Mouse (Mus musculus): ENCODE measurements around the gene Nr2e1.
A peak's percentile ranks its signal among the peaks of the same experiment; 100 is the strongest.

Nr2e1 gene

DNA sequence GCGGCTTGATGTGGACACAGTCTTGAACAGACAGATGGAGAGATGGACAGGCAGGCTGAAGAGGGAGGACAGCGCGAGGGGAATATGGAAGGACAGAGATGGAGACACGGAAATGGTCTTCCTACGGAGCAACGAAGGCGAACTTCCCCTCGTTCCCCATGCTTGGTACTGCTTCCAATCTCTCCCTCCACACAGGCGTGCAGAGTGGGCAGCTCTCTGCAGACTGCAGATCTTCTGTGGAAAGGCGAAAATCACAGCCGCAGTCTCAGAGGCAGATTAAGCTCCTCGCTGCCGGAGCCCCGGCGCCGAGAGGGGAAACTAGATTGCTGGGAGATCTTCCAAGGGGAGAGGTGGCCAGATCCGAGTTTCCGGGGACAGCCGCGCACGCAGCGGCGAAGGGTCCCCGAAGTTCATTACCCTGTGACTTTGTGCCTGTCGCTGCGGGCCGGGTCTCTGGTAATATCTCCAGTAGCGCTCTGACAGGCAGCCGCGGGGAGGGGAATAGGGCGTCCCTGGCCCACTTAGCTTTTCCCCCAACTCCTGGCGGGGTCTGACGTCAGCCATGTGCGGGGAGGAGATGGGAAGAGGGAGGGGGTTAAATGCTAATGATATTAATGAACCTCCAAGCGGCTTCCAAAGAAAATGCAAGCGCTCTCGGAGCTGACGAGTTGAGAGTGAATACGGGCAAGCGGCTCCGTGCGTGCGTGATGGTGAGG lies at the start of gene Nr2e1, which contains the start of gene Ostm1:
TSS of gene Nr2e1 (minus strand) at position 476 of the 716 bp plus-strand sequence.
TSS of gene Ostm1 (plus strand) at position 666 of the 716 bp plus-strand sequence.
- no peak for DNase-seq

DNA sequence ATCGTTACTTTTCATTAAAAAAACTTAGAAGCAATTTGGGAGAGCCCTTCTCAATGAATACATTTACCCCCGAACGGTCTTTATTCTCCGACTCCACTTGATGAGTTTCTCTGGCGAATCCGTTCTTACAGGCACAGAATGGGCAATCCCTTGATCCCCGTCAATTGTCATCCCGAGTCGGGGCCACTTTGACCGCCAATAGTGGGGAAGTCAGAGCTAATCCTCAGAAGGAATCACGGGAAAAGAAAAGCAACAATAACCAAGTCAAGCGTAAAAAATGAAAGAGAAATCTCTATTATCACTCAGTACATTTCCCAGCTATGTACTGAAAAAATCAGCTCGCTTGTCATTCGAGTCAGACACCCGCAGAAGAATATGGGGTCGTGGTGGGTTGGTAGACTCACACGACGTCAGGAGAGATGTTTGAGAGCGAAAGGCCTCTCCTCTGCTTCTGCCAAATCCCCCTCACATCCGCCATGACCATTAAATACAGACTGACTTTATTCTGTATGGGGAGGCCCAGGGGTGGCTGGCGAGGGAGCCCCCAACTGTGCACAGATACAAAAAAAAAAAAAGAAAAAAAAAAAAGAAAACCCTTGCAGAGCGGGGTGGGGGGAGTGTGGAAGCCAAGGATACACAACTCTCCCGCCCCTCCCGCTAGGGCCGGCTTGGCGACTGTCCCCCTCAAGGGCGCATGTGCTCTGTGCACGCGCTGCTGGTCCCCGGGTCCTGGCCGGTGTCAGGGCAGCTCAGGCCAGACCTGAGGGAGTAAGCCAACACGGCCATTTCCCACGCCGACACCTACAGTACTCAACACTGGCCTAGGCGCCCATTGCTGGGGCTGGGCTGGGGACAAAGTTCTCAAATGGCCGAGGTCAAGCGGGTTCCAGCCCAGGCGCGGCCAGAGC lies 49.3 kb upstream of the Nr2e1 start:
- peak; percentile 4 for DNase-seq

DNA sequence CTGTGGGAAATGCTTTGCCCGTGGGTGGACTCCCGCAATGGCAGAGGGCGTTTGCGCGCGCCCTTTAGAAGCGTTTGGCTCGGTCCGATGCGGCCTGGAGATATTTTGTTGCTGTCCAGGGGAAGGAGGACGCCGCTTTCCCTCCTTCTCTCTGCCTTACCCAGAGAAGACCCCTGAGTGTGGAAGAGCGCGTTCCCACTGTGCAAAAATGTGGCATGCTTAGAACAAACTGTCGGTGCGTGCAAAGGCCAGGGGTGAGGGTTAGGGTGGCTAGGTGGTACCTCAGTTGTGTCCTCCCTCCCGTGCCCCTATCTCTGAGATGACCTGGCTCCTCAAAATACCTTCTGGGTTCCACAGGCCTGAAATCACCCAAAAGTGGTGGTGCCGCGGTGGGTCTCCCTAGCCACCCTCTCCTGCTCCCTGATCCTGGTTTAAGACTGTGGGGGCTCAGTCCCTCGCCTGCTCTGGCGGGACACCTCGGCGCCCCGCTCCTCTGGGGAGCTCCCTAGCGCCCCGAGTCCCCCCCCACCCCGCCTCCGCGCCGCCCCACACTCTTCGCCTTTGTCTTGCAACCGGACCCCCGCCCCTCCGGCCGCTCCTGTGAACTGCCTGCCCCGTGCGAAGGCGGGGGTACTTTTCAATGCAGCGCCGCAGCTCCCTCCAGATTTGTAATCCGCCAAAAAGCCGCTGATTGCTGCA lies 48.5 kb upstream of the Nr2e1 start:
- peak; percentile 4 for DNase-seq

DNA sequence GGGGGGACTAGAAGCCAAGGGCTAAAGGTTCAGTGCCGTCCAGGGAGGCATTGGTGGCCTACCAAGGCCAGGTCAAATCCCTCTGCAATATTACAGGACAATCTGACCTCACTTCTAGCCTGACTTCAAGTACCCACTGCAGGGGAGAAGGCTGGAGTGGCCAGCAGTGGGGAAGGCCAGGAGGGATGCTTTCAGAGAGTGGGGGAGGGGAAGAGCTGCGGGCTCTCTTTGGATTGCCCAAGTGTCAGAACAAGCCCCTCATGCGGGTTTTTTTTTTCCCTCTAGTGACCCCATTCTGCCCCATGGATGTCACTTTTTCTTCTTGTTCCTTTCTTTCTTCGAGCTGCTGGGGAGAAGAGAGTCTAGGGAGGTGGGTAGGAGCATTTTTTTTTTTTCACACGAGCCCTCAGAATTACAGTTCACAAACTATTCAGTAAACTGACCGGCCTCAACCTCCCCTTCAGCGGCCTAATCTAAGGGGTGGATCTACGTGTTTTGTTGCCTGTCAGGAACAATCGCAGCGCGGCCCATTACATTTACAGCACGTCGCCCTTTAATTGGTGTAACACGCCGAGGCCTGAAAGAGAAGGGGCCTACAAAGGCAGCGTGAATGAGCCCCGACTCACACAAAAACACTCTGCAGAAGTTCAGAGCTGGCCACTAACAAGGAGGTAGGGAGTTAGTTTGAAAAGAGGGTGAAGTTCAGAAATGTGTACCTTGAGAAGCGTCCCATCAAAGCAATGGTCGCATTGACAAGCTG lies 47.3 kb upstream of the Nr2e1 start:
- DNase-seq = no peak

DNA sequence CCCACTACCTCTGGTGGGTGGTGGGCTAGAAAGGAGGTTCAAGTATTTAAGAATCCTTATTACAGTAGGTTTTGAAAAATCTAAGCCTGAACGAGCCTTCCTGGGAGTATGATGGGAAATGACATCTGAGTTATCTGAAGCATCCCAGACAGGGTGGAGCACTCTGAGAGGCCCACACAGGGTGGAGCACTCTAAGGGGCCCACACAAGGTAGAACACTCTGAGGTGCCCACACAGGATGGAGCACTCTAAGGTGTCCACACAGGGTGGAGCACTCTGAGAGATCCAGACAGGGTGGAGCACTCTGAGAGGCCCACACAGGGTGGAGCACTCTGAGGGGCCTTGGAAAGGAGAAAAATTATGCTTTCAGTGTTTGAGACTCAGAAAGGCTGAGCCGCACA lies 42.5 kb upstream of the Nr2e1 start:
- no peak for DNase-seq

DNA sequence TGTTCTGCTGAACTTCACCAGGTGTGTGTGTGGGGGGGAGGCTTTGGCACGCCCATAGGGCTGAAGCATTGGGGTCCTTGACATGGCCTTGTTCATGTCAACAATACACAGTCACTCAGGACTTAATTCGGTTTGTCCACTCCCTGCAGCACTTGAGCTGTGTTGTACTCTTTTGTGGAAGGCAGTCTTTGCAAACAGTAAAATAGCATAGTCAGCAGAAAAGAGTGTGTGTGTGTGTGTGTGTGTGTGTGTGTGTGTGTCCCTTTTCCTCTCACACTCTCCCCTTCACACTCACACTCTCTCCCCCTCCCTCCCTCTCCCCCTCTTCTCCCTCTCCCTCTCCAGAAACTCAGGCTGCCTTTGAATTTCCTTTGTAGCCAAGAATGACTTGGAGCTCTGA lies 34.9 kb upstream of the Nr2e1 start:
- DNase-seq = no peak

DNA sequence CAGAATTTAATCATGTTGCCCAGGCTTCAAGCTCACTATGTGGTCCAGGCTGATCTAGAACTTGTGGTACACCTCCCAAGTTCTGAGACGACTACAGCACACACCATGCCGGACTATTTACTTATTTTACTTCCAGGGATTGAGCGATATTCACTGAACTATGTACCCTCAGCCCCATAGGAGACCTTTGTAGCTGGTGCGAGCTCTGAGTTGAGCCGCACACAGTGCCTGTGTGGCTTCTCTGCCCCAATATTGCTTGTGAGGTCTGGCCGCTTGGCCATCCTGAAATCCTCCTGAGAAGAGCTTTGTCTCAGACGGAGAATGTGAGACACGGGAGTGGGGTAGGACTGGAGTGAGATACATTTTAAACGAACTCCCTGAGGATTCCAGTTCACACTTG lies 31.3 kb upstream of the Nr2e1 start:
- DNase-seq = no peak

DNA sequence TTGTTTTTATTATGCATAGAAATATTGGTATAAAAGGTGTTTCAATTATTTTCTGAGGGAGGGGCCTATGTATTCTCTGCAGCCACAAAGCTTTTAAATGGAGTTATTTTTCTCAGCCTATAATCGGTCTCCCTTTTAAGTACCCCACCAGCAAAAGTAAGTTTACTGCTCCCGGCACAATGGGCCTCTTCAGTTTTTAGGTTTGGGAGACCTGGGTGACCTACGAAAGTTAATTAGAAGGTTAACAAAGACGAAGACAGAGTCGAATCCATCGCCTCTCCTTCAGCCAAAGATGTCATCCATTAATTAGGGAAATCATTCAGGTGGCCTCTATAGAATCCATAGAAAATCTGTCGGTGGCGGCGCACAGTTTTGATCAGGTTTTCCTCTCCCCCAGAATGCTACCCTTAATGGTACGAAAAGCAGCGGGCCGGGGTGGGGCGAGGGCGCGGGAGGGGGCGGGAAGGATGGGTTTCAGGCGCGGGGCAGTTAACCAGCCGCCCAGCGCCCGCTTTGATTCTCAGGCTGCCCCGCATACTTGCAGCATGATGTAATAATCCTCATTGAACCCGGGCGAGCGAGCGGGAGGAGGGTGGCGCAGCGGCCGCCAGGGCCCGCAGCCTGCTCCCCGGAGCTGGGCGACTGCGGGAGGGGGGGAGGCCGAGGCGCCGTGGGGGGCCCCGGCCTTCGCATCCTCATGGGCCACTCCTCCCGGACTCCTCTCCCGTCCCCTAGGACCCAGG lies 30.4 kb upstream of the Nr2e1 start:
- DNase-seq = no peak

DNA sequence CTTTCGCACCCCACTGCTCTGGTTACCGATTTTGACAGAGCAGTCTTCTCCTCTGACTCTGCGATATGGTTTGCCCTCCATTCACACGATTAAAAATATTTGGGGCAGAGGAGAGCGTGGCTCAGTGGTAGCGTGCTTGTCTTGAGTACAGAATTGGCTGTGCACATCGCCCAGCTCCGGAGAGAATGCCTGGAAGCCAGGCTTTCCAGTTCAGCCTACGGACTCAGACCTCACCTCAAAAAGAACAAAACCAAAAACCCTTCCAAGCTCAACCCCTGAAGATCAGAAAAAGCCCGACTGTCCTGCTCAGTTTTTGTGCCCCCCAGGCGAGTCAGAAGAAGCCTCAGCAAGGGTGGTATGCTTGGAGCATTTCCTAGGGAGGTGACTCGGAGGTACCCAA lies 29.6 kb upstream of the Nr2e1 start:
- no peak for DNase-seq

DNA sequence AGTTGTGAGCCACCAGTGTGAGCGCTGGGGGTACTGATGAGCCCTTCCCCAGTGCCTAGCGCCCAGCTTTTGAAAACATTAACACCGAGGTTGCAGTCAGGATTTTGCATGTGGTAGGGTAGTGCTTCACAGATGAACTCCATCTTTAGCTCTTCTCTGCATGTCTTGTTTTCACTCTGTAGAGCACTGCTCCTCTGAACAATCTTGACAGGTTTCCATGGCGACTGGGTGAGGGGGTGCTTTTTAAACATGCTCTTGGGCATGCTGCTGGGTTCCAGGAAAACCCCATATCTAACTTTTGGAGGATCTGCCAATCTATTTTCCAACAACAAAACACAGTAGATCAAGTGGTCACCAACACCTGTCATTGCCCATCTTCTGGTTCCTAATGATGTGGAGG lies 23.3 kb upstream of the Nr2e1 start:
- no peak for DNase-seq

DNA sequence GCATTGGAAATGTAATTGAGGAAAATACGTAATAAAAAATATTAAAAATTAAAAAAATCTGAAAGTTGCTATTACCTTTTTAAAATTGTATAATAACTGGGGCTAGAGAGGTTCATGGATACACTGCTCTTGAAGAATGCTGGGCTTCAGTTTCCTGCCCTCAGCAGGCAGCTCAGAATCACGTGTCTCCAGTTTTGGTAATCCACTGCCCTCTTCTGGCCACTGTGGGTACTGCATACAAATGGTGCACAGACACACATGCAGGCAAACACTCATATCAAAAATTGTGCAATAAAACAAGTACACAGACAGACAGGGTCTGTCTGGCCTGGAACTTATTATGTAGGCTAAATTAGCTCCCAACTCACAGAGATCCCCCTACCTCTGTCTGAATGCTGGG lies 21.4 kb upstream of the Nr2e1 start:
- DNase-seq = peak; percentile 40

DNA sequence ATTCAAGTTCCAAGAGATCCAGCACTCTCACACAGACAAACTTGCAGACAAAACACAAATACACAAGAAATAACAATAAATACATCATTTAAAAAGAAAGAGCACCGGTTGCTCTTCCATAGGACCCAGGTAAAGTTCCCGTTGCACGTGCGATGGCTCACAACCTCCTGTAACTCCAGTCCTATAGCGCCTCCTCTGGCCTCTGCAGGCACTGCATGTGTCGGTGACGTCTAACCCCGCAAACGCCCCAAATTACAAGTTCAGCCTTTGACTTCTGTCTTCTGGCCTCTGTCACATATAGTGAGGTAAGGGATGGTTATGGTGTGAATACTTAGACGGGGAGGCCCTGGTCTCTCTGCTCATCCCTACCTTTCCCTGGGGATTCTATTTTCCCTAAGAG lies 18.1 kb upstream of the Nr2e1 start:
- peak; percentile 37 for DNase-seq

DNA sequence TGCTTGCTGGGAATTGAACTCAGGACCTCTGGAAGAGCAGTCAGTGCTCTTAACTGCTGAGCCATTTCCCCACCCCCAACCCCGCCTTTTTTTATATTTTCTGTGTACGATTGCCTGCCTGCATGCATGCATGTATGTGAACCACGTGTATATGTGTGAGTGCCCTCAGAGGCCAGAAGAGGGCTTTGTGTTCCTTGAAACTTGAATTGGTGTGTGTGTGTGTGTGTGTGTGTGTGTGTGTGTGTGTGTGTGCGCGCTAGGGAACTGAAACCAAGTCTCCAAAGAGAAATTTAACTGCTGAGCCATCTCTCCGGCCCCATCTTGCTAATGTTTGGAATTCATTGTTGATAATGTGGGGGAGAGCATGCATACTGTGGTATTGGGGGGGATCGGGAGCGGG lies 15.2 kb upstream of the Nr2e1 start:
- no peak for DNase-seq

DNA sequence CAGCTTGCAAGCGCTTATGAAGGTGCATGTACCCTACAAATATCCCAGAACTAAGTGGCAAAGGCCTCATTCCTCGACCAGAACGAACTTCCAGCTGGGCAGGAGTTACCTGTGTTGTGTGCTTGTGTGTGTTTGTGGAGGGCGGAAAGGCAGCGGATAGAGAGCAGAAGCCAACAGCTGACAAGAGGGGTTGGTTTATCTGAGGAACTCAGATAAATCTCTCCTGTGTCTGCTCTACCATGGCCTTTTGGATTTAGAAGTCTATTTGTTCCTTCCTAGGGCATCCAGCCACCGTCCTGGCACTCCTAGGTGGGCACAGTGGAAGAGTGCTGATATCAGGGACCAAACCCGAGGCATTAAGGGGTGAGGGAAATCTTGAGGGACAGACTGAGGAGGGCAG lies 9.8 kb upstream of the Nr2e1 start:
- no peak for DNase-seq

DNA sequence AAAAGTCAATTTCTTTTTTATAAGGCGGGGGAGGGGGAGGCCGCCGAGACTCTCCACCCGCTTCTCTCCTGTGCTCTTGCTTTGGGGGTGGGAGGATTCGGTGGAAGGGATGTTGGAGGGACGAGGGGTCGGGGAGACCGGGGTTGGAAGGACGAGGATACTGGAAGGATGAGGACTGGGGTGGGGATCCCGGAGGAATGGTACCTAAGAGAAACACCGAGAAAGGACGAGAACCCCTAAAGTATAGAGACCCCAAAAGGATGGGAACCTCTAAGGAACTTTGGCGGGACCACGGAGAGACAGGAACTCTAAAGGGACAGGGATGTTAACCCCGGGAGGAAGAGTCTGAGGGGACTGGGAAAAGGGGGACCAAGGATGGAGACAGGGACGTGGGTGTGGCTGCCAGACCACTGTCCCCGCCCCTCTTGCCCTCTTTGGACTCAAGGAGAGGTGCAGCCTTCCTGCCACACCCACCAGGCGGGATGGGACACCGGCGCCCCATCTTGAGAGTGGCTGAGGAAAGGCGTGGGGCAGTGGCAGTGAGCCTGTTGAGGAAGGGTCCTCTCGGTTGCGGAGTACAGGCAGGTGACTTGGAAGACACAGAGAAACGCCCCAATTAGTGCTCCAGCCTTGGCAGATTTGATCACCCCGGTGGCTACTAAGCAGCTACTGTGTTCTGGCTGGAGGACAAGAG lies 8.7 kb upstream of the Nr2e1 start:
- DNase-seq = no peak

DNA sequence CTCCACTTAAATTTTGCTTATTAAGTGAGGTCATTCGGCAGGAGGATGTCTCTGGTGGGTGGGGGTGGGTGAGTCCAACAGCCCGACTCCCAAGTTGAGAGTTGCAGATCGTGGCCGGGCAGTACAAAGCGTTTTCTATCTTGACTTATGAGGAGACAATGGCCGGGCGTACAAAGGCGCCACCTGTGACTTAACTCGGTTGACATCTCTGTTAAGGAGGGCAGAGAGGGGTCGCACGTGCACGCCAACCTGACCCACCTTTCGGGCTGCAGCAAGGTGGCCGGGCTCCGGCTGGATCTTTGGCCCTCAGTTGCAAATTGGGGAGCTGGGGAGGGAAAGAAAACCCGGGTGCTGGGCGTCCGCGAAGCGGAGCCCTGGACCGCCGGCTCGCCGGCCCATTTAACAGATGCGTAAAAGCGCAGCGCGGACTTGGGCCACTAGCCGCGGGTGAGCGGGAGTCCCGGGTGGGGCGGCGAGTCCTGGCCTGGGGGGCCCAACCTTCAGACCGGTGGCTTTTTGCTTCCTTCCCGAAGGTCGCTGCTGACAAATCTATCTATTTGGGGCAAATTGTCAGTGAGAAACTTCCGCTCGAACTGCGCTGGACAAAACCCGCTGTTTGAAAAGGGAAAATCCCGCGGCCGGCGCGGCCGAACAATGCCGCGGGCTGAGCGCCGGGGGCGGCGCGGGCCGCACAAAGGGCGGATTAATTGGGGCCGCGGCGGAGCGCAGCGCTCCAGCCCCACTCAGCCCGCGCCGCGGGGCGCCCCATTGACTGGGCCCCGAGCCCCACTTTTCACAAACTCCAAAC lies 8.0 kb upstream of the Nr2e1 start:
- no peak for DNase-seq

DNA sequence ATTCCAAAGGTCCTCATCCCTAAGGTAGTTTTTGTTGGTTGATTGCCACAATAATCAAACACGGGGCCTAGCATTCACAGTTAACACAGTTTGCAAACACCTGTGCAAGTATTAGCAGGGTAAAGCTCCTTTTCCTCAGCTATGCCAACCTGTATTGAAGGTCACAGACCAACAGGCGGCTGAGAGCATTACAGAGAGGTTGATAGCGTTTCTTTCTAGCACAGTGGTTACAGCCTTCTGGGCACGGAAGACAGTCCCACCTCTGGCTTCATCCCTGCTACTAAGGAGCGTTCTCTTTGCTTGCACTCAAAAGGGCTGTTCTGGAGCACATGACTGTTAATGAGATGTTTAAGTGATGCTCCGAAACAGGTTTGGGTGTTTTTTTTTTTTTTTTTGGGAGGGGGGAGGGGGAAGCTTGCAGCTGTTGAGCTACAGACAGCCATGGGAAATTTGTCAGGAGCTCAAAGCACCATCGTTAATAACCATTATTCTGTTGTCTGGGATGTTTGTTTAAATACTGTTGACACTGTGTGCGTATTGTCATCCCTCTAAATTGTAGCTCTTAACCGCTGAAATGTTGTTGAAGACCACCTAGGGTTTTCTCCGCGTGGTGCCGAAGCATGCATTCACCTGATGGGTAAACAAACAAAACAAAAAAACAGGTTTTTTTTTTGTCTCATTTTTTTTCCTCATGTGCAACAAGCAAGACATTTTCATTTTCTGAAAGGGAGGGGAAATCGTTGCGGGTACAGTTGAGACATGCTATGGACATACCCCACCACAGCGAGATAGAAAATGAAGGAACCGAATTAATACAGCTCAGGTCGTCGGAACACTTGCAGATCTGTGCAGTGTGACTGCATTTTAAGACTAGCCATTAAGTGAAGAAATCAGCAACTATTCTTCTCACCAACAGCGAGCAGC lies 7.1 kb upstream of the Nr2e1 start:
- no peak for DNase-seq

DNA sequence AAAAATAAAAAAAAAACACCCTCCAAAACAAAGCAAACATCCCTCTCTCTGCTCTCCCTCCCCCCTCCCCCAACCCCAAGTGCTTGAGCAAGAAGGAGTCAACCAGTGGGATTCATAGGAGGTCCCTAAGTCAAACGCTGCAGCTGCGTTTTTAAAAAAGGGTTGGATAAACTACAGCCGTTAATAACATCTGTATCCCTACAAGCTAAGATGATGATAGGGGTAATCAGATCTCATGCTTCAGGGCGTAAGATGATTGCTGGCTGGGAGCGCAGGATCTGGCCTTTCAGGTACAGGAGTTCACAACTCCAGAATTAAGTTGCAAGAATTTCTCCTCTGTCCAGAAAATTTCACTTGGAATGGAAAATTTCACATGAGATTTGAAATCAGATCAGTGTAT lies 6.1 kb upstream of the Nr2e1 start:
- DNase-seq = no peak

DNA sequence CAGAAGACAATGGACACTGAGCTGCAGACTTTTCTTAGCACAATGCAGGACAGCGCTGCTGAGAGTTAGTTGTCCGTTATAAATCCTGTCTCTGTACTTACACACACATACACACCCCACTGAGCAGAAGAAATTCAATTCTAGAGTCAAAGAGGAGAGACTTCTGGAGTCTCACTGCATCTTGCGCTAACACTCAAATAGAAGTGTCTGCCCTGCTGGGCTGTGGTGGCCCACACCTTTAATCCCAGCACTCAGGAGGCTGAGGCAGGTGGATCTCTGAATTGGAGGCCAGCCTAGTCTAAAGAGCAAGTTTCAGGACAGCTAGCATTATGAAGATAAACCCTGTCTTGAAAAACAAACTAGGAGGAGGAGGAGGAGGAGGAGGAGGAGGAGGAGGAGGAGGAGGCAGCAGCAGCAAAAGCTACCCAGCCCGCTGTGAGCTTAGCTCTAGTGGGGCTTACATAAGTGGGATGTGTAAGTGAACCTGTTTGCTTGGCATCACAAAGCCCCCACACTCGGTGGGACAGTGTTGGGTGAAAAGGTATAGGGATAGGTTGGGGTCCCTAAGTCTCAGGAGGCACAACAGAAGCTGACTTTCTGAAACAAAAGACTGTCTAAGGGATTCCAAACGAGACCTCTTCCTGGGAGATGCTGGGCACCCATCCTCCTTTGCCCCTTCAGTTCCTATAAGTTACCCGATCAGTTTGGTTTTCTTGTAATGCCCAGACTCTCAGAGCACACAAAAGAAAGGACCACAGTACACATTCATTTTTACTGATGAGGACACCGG lies 4.7 kb upstream of the Nr2e1 start:
- DNase-seq = no peak
